Mouse (Mus musculus) limb, embryonic 15.5 days (tissue): Measurements from ENCODE around the gene Gm4922. TPM values are rescaled to one million over a fixed set of nuclear protein-coding genes. Genes with fewer than 3 reads are reported as not detected.

ENCODE experiments used
- ATAC-seq: fragments of 200-750 bp; cut with Nextera tagmentation; 2 replicates; pipeline ENCODE4 v1.8.0; 2017; ENCODE audit warnings: low read depth, moderate TSS enrichment; ENCODE audit not compliant: insufficient number of reproducible peaks, low FRiP score, low TSS enrichment
- H3K27ac ChIP-seq: fragments of 300-500 bp; sonication (generic); 2 replicates; pipeline ENCODE4 v1.5.1; 2015; ENCODE audit warnings: moderate library complexity, mild to moderate bottlenecking, inconsistent platforms
- H3K27me3 ChIP-seq: fragments of 300-500 bp; sonication (generic); 2 replicates; pipeline ENCODE4 v1.6.1; 2015; ENCODE audit warnings: inconsistent platforms
- H3K36me3 ChIP-seq: fragments of 300-500 bp; sonication (generic); 2 replicates; pipeline ENCODE4 v1.6.1; 2015; ENCODE audit warnings: inconsistent platforms
- H3K4me1 ChIP-seq: fragments of 300-500 bp; sonication (generic); 2 replicates; pipeline ENCODE4 v1.6.1; 2015; ENCODE audit warnings: inconsistent platforms
- H3K4me2 ChIP-seq: fragments of 300-500 bp; sonication (generic); 2 replicates; pipeline ENCODE4 v1.6.1; 2015; ENCODE audit warnings: mild to moderate bottlenecking, inconsistent platforms
- H3K4me3 ChIP-seq: fragments of 300-500 bp; sonication (generic); 2 replicates; pipeline ENCODE4 v1.5.1; 2015; ENCODE audit warnings: mild to moderate bottlenecking, inconsistent platforms
- H3K9ac ChIP-seq: fragments of 300-500 bp; sonication (generic); 2 replicates; pipeline ENCODE4 v1.6.1; 2015; ENCODE audit warnings: inconsistent platforms
- H3K9me3 ChIP-seq: fragments of 300-500 bp; sonication (generic); 2 replicates; pipeline ENCODE4 v1.6.1; 2016; ENCODE audit warnings: inconsistent platforms
- WGBS: fragments of 180-500 bp; shearing (Covaris S2); methylation state at CpG from one replicate; pipeline ENCODE4 v1.1.7; 2015; 5-methylcytosine and 5-hydroxymethylcytosine counted together
- polyA plus RNA-seq: library from polyadenylated mRNA; unstranded; fragments of >200 nt; fragmentation: Nextera tagmentation; extraction: Ambion mirVana; gene quantifications from 2 replicates; pipeline ENCODE4 v1.2.1, GENCODE M21; 2015

Gm4922 gene
- not detected in 2 replicates for polyA plus RNA-seq

GRCm38 (mm10) chr10:18786693-18787092 is at the start of gene Gm4922:
Gene Gm4922, minus strand, starts transcription at chr10:18786793.
- H3K4me3 ChIP-seq: no peak within 1 kb of the TSS
- H3K9me3 ChIP-seq: no peaks in the 10 kb centered on the region
- ATAC-seq: no peak
- no peaks in the 10 kb centered on the region for H3K27me3 ChIP-seq
- no peak within 1 kb of the TSS for H3K4me2 ChIP-seq
- 83% methylated on average over 1 of the region's 1 CpGs for WGBS
- no peaks in the 10 kb centered on the region for H3K36me3 ChIP-seq
- H3K27ac ChIP-seq: no peak within 1 kb of the TSS
- H3K9ac ChIP-seq: no peak within 1 kb of the TSS
- H3K4me1 ChIP-seq: no peaks in the 10 kb centered on the region

- Histone ChIP-seq H3K9ac (no peak overlapping the region), H3K4me2 (no peak overlapping the region), H3K4me1 (no peaks in the 10 kb centered on the region), H3K9me3 (no peaks in the 10 kb centered on the region), H3K27me3 (no peaks in the 10 kb centered on the region), H3K4me3 (no peak overlapping the region), H3K27ac (no peak overlapping the region), H3K36me3 (no peaks in the 10 kb centered on the region)
- WGBS: 54% methylated on average over 6 of the region's 6 CpGs
- ATAC-seq: no peak
Observed at GRCm38 (mm10) chr10:18835684-18836479, 49.3 kb upstream of the Gm4922 start.

GRCm38 (mm10) chr10:18834389-18834788 is 47.8 kb upstream of the Gm4922 start:
- Histone ChIP-seq H3K36me3 (no peaks in the 10 kb centered on the region), H3K4me2 (no peak overlapping the region)
- WGBS: 45% methylated on average over 2 of the region's 2 CpGs

GRCm38 (mm10) chr10:18831823-18832222 is 45.2 kb upstream of the Gm4922 start:
- H3K9me3 ChIP-seq: no peaks in the 10 kb centered on the region
- no peaks in the 10 kb centered on the region for H3K27me3 ChIP-seq
- H3K4me1 ChIP-seq: peaks cover 5% of the 10 kb centered on the region; the same call in 1 of the 2 replicates
- H3K9ac ChIP-seq: no peak overlapping the region
- no peak for ATAC-seq
- WGBS: 48% methylated on average over 7 of the region's 7 CpGs
- no peak overlapping the region for H3K4me2 ChIP-seq
- H3K27ac ChIP-seq: no peak overlapping the region
- H3K36me3 ChIP-seq: no peaks in the 10 kb centered on the region
- H3K4me3 ChIP-seq: no peak overlapping the region

More at GRCm38 (mm10) chr10:18834389-18834788, 47.8 kb upstream of the Gm4922 start:
- Histone ChIP-seq H3K9ac (no peak overlapping the region), H3K4me3 (no peak overlapping the region), H3K9me3 (no peaks in the 10 kb centered on the region), H3K27me3 (no peaks in the 10 kb centered on the region), H3K4me1 (peaks cover 5% of the 10 kb centered on the region; the same call in 1 of the 2 replicates), H3K27ac (no peak overlapping the region)
- no peak for ATAC-seq

GRCm38 (mm10) chr10:18830359-18830758 is 43.8 kb upstream of the Gm4922 start:
- Histone ChIP-seq H3K4me2 (no peak overlapping the region), H3K27me3 (no peaks in the 10 kb centered on the region), H3K9me3 (no peaks in the 10 kb centered on the region), H3K9ac (no peak overlapping the region), H3K36me3 (no peaks in the 10 kb centered on the region), H3K4me3 (no peak overlapping the region), H3K27ac (no peak overlapping the region), H3K4me1 (peaks cover 5% of the 10 kb centered on the region; the same call in 1 of the 2 replicates)
- ATAC-seq: no peak
- 42% methylated on average over 4 of the region's 4 CpGs for WGBS

GRCm38 (mm10) chr10:18827936-18828335 is 41.3 kb upstream of the Gm4922 start:
- WGBS: 49% methylated on average over 2 of the region's 2 CpGs
- H3K4me1 ChIP-seq: peaks cover 5% of the 10 kb centered on the region; the same call in 1 of the 2 replicates
- no peaks in the 10 kb centered on the region for H3K36me3 ChIP-seq
- no peaks in the 10 kb centered on the region for H3K27me3 ChIP-seq
- no peak overlapping the region for H3K27ac ChIP-seq
- no peak overlapping the region for H3K4me2 ChIP-seq
- H3K4me3 ChIP-seq: no peak overlapping the region
- H3K9me3 ChIP-seq: no peaks in the 10 kb centered on the region
- no peak overlapping the region for H3K9ac ChIP-seq
- ATAC-seq: no peak

- Histone ChIP-seq H3K4me3 (no peak overlapping the region), H3K4me2 (no peak overlapping the region), H3K36me3 (no peaks in the 10 kb centered on the region), H3K4me1 (peaks cover 5% of the 10 kb centered on the region; the same call in 1 of the 2 replicates), H3K9me3 (no peaks in the 10 kb centered on the region), H3K9ac (no peak overlapping the region), H3K27me3 (no peaks in the 10 kb centered on the region), H3K27ac (no peak overlapping the region)
- 60% methylated on average over 2 of the region's 2 CpGs for WGBS
- ATAC-seq: no peak
Observed at GRCm38 (mm10) chr10:18826107-18826506, 39.5 kb upstream of the Gm4922 start.

GRCm38 (mm10) chr10:18825143-18825542 is 38.5 kb upstream of the Gm4922 start:
- no peak overlapping the region for H3K27ac ChIP-seq
- H3K4me2 ChIP-seq: no peak overlapping the region
- no peaks in the 10 kb centered on the region for H3K27me3 ChIP-seq
- peaks cover 2% of the 10 kb centered on the region; the same call in 1 of the 2 replicates for H3K4me1 ChIP-seq
- H3K9me3 ChIP-seq: no peaks in the 10 kb centered on the region
- no peaks in the 10 kb centered on the region for H3K36me3 ChIP-seq
- ATAC-seq: no peak
- no peak overlapping the region for H3K9ac ChIP-seq
- H3K4me3 ChIP-seq: no peak overlapping the region

GRCm38 (mm10) chr10:18816560-18816959 is 30.0 kb upstream of the Gm4922 start:
- H3K4me2 ChIP-seq: no peak overlapping the region
- no peaks in the 10 kb centered on the region for H3K9me3 ChIP-seq
- 23% methylated on average over 5 of the region's 5 CpGs for WGBS
- peak; percentile 72; the same call in 1 of the 2 replicates for ATAC-seq
- no peaks in the 10 kb centered on the region for H3K36me3 ChIP-seq
- no peaks in the 10 kb centered on the region for H3K27me3 ChIP-seq
- no peak overlapping the region for H3K9ac ChIP-seq
- H3K4me3 ChIP-seq: no peak overlapping the region
- no peak overlapping the region for H3K27ac ChIP-seq
- H3K4me1 ChIP-seq: peaks cover 14% of the 10 kb centered on the region; the same call in 1 of the 2 replicates

GRCm38 (mm10) chr10:18811751-18812150 is 25.2 kb upstream of the Gm4922 start:
- H3K4me1 ChIP-seq: peaks cover 11% of the 10 kb centered on the region; the same call in 1 of the 2 replicates
- no peak overlapping the region for H3K4me2 ChIP-seq
- no peaks in the 10 kb centered on the region for H3K27me3 ChIP-seq
- no peak for ATAC-seq
- no peaks in the 10 kb centered on the region for H3K9me3 ChIP-seq
- no peak overlapping the region for H3K9ac ChIP-seq
- H3K27ac ChIP-seq: no peak overlapping the region
- 85% methylated on average over 2 of the region's 2 CpGs for WGBS
- no peaks in the 10 kb centered on the region for H3K36me3 ChIP-seq
- no peak overlapping the region for H3K4me3 ChIP-seq

GRCm38 (mm10) chr10:18790063-18790462 is 3.5 kb upstream of the Gm4922 start:
- Histone ChIP-seq H3K9me3 (no peaks in the 10 kb centered on the region), H3K27me3 (no peaks in the 10 kb centered on the region), H3K4me1 (no peaks in the 10 kb centered on the region), H3K27ac (no peak overlapping the region), H3K36me3 (no peaks in the 10 kb centered on the region), H3K9ac (no peak overlapping the region), H3K4me2 (no peak overlapping the region), H3K4me3 (no peak overlapping the region)
- 83% methylated on average over 4 of the region's 4 CpGs for WGBS
- no peak for ATAC-seq

GRCm38 (mm10) chr10:18788601-18789000 is 2.0 kb upstream of the Gm4922 start:
- 62% methylated on average over 1 of the region's 1 CpGs for WGBS
- H3K27me3 ChIP-seq: no peaks in the 10 kb centered on the region
- H3K9ac ChIP-seq: no peak overlapping the region
- no peaks in the 10 kb centered on the region for H3K4me1 ChIP-seq
- no peaks in the 10 kb centered on the region for H3K36me3 ChIP-seq
- H3K27ac ChIP-seq: no peak overlapping the region
- H3K4me2 ChIP-seq: no peak overlapping the region
- H3K9me3 ChIP-seq: no peaks in the 10 kb centered on the region
- no peak for ATAC-seq
- no peak overlapping the region for H3K4me3 ChIP-seq
